Mouse (Mus musculus) CH12.LX (cell line): ENCODE data around the gene Brap.

ENCODE experiments used
- BHLHE40 ChIP-seq: IDR thresholded peaks from 2 replicates; pipeline ENCODE4 v1.6.1; 2011; ENCODE audit warnings: mild to moderate bottlenecking, low read depth, low read length, improper control_type of control experiment
- CTCF ChIP-seq, 2 experiments: IDR thresholded peaks in 1 of 2; conservative IDR thresholded peaks in 1 of 2; 2 replicates each; pipeline ENCODE4 v1.5.1; 2011 to 2012; ENCODE audit warnings: low read depth in 2 of 2, low read length in 2 of 2, improper control_type of control experiment in 1 of 2, inconsistent platforms in 1 of 2, mild to moderate bottlenecking in 1 of 2, moderate library complexity in 1 of 2
- E2F4 ChIP-seq: IDR thresholded peaks from 2 replicates; pipeline ENCODE4 v1.6.1; 2011; ENCODE audit warnings: low read depth, low read length, improper control_type of control experiment; ENCODE audit not compliant: insufficient replicate concordance
- ETS1 ChIP-seq: conservative IDR thresholded peaks from 2 replicates; pipeline ENCODE4 v1.6.1; 2012; ENCODE audit warnings: low read depth, mild to moderate bottlenecking, inconsistent platforms, low read length, improper control_type of control experiment, moderate library complexity
- HCFC1 ChIP-seq: IDR thresholded peaks from 2 replicates; pipeline ENCODE4 v1.6.1; 2012; ENCODE audit warnings: low read depth, mild to moderate bottlenecking, inconsistent platforms, low read length, improper control_type of control experiment
- MAFK ChIP-seq: IDR thresholded peaks from 2 replicates; pipeline ENCODE4 v1.6.1; 2011; ENCODE audit warnings: low read length, improper control_type of control experiment; ENCODE audit not compliant: insufficient replicate concordance
- POLR2A ChIP-seq: IDR thresholded peaks from 2 replicates; pipeline ENCODE4 v1.6.1; 2011; ENCODE audit warnings: low read depth, mild to moderate bottlenecking, improper control_type of control experiment, low read length
- USF1 ChIP-seq: IDR thresholded peaks from 2 replicates; pipeline ENCODE4 v1.6.1; 2014; ENCODE audit warnings: low read depth, mild to moderate bottlenecking, inconsistent platforms, low read length, improper control_type of control experiment
- ZC3H11A ChIP-seq: IDR thresholded peaks from 2 replicates; pipeline ENCODE4 v1.6.1; 2012; ENCODE audit warnings: low read depth, mild to moderate bottlenecking, inconsistent platforms, low read length, improper control_type of control experiment

- TF ChIP-seq E2F4 (no peak), HCFC1 (no peak), CTCF (conservative IDR thresholded peaks at IDR 0.05 in 1 of 2, IDR thresholded peaks at IDR 0.05 in 1 of 2; ENCODE audit: low read depth in 2 of 2, low read length in 2 of 2) (no peak), MAFK (no peak), ETS1 (no peak), BHLHE40 (no peak), POLR2A (no peak), USF1 (no peak), ZC3H11A (no peak)
These were observed 11.2 kb upstream of the Brap start for GRCm38 (mm10) chr5:121649134-121649533.
